Mouse (Mus musculus) yolk sac, embryonic 10.5 days (tissue): Measurements from ENCODE around the gene Rps16.

Experiments
- DNase-seq: peaks from one replicate; pipeline ENCODE4 v3.0.0-alpha.2; 2017; ENCODE audit warnings: low spot score

Gene Rps16

DNA sequence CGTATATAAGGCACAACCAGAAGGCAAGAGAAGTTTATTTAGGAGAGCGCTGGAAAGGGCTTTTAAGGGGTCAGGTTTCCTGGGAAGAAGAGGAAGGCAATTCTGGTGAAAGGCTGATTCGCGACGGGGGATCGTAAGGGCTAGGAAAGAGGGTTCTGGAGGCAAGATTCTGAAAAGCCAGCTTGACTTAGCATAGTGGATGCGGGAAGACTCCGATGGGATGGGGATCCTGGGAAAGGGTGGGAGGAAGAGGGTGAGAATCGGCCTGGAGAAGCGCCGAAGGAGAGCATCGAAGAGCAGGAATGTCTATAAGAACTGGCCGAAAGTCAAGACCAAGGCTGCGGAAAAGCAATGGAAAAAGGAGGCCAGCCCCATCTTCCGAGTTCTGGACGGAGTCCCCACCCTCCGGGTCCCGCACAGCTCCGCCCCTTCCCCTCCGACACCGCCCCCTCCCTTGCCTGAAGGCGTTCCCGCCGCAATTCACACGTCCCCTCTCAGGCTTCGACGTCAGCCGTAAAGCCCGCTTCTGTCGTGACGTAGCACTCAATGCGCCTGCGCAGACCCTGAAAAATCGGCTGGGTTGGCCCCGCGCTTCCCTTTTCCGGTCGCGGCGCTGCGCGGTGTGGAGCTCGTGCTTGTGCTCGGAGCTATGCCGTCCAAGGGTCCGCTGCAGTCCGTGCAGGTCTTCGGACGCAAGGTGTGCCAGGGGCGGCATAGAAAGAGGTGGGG is at the start of gene Rps16:
TSS of gene Rps16 (plus strand) at position 498 of the 729 bp plus-strand sequence.
- DNase-seq: peak; percentile 98

DNA sequence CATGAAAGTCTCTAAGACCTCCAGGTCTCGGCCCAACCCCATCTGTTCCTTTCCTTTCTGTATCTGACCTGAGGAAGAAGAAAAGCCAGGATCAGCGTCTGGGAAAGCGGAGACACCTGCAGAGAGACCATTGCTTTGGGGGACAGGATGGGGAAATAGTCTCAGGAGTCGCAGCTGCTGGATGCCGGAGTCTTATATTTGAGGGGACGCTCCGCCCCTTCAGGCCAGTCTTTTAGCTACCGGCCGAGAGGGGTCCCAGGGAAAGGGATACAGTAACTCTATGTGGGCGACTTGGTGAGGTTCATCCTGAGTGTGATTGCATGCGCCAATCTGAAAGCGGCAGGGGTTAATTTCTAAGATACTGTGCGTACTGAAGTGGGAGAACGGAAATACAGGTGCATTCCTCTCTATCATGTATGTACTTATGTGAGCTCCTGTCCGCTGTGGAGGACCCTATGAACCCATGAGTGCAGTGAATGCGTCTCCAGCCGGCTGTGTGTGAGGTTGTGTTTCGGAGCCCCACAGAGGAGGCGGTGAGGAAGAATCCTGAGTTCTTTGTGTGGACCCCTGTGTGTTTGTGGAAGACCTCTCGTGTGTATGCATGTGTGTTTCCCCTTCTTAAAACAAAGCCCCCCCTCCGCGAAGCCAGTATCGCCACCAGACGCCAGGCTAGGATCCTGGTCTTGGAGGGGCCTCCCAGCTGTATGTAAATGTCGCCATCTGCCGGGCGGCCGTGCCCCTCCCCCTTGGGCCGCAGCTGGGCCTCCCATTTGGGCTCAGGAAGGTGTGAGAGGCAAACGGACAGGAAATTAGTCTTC is 48.6 kb upstream of the Rps16 start, which contains the start of gene Dll3:
TSS of gene Dll3 (minus strand) at position 623 of the 818 bp plus-strand sequence.
- peak; percentile 51 for DNase-seq

DNA sequence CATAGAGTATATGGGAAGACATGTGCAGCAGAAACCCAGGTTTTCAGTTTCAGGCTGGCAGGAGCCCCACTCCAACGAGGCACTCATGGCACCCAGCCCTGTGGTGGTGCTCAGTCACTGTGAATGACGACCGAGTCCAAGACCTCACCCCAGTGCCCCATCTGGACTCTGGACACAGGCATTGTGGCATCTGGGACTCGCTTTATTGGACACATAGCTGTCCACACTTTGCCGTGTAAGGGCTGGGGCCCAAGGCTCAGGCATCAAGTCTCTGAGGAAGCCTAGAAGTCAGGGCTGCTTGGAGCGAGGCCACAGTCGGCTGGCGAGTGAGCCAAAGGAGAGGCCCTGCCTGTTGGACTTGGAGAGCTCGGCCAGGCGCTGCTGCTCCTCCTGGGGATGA is 44.8 kb upstream of the Rps16 start:
- DNase-seq: no peak

DNA sequence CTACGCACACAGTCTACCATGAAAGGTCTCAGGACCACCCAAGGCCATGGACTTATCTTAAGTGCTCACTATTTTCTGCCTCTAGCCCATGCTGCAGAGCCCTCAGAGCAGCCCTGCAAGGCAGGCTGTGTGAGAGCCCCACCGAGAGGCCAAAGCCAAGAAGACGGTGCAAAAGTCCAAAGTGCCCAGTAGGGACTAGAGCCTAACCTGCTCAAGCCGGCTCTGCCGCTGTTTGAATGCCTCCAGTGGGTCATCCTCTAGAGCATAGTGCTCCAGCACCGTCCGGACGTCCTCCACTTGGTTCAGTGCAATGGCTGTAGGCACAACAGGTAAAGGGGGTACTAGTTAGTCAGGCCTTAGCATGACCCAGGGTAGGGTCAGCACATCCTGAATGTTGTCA is 44.2 kb upstream of the Rps16 start:
- DNase-seq: no peak

DNA sequence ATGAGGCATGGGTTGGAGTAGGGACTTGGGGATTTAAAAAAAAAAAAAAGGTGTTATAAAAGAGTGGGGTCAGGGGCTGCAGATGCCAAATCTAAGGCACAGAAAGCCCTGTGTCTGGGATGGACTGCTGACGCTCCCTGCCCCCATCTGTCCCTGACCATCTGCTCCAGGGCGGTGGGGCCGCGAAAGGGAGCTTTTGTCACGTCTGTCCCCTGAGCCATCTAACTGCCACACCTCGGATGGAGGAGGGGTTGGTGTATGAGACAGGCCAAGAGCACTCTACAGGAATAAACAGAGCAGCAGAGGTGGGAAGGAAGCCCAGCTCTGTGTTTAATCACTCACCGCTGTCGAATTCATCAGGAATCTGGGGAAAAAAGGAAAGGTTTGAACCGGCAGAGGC is 40.7 kb upstream of the Rps16 start:
- DNase-seq: no peak

DNA sequence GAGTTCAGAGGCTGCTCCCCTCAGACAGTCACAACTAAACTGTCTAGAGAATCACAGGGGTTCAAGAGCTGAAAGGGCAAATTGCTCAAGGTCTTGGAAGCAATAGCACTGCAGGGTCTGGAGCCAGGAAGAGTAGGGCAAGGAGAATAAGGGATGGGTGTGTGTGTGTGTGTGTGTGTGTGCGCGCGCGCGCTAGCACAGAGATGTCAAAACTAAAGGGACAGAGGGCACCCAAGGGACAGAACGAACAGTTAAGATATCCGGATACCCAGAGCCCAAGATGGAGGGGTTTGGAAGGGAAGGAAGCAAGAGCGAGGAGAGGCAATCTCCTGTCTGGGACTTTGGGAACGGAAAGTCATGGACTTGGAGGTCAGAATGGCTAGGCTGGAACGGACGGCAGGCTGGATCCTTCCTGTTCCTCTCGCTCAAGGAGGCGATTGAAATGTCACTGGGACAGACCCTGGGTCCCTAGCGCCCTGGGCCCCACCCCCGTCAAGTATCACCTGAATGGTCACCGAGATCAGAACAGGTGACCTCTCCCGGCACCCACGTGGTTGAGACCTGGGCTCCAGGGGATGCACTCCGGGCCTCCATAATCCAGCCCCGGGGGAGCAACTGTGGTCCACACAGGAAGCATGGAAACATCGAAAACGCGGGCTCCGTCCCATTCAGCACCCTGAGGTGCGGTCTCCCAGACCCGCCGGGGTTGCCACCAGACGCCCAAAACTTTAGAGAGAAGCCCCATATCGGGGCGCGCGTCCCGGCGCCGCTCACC is 39.1 kb upstream of the Rps16 start:
- DNase-seq: peak; percentile 24

GRCm38 (mm10) chr7:28311926-28312543 is 38.4 kb upstream of the Rps16 start, which contains the start of gene Timm50:
Gene Timm50 (minus strand): TSS chr7:28312072.
- DNase-seq: peak; percentile 97

- no peak for DNase-seq
Observed at GRCm38 (mm10) chr7:28318036-28318435, 32.4 kb upstream of the Rps16 start.

DNA sequence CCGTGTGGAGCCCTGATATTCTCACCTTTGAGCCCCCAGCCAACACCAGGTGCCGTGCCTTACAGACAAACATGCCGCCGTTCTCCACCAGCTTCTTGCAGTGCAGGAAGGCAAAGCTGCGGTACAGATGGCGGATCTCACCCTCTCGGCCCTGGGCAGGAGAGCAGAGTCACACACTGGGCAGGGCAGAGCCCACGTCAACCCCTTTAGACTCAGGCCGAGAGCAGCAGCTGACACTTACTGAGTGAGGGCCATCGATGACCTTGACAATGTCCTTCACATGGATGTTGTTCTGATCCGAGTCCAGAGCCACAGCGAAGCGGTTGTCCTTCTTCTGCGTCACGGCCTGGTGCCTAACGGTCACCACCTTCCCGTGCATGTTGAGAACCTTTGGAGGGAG is 31.7 kb upstream of the Rps16 start:
- no peak for DNase-seq

DNA sequence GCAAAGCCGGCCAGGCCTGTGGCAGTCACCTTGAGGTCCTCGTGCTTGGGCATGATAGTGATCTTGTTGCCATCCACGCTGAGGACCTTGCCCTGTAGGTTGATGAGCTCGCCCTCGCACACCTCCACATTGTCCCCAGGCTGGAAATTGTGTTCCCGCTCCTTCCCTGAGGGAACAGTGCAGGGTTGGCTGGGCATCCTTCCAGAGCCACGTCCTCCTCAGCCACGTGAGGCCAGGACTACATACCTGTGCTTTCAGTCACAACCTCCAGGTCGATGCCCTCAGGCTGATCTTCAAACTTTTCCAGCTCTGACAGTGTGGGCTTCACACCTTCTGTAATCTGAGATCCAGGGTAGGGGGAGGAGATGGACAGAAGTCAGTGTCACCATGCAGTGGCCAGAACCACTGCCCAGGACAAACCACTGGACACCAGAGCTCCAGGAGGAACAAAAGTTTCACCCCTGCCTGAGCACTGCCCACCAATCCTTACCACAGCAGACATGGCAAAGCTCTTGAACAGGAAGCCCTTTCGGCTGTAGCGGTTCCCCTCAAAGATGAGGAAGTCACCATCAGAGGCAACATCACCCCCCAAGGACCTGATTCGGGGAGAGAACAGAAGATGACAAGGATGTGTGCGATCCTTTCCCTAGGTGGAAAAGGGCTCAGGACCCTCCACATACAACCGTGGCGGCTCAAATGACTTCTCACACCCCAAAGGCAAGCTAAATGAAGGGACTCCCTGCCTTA is 28.3 kb upstream of the Rps16 start:
- no peak for DNase-seq

DNA sequence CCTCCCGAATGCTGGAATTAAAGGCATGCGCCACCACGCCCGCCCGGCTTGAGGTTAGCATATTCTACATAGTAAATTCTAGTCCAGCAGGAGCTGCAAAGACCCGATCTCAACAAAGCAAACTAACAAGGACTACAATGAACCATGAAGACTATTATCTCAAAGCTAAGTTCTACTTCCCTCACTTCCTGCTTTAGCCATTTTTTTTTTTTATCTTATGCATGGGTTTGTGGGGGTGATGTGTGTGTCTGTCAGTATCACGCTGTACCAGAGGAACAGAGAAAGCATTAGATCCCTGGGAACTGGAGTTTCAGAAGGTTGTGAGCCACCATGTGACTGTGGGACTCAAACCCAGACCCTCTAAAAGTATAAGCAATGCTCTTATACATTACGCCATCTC is 25.2 kb upstream of the Rps16 start:
- no peak for DNase-seq

- no peak for DNase-seq
Observed at GRCm38 (mm10) chr7:28326457-28326856, 24.0 kb upstream of the Rps16 start.

DNA sequence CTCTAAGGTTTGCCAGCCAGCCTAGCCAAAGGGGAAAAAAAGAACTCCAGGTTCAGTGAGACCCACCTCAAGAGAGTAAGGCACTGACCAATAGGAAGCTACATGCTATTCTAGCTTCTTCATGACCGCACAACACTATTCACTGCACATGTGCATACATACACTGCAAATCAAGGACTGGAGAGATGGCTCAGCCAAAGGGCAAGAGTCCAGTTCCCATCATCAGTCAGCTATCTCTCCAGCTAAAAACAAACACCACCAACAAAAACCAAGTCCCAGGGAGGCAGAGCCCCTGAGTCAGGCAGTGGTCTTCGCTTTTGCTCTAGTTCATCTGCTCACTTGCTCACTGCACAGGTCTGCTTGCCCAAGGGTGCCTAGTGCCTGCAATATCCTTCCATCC is 22.2 kb upstream of the Rps16 start:
- DNase-seq: peak; percentile 64

GRCm38 (mm10) chr7:28334534-28334933 is 15.9 kb upstream of the Rps16 start:
- DNase-seq: no peak

- DNase-seq: no peak
Observed at GRCm38 (mm10) chr7:28335471-28335870, 15.0 kb upstream of the Rps16 start.

GRCm38 (mm10) chr7:28338108-28338998 is 12.1 kb upstream of the Rps16 start, which contains the start of gene Supt5:
Gene Supt5 (minus strand): TSS chr7:28338746.
- DNase-seq: peak; percentile 97

DNA sequence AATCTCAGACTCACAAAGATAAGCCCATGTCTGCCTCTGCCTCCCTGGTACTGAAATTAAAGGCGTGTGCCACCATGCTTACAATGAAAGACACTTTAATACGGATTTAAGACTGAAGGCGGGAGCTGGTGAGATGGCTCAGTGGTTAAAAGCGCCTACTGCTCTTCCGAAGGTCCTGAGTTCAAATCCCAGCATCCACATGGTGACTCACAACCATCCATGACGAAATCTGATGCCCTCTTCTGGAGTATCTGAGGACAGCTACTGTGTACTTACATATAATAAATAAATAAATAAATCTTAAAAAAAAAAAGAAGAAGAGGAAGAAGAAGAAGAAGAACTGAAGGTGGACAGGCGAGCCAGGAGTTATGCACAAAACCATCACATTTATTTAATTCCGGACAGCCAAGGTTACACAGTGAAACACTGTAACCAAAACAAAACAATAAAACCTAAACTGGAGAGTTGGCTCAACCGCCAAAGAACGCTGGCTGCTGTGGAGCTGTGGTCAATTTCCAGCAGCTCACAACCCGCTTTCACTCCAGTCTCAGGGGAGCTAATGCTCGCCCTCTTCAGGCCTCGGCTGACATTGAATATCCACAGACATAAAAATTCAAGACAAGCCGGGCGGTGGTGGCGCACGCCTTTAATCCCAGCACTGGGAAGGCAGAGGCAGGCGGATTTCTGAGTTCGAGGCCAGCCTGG is 11.1 kb upstream of the Rps16 start:
- DNase-seq: peak; percentile 35

DNA sequence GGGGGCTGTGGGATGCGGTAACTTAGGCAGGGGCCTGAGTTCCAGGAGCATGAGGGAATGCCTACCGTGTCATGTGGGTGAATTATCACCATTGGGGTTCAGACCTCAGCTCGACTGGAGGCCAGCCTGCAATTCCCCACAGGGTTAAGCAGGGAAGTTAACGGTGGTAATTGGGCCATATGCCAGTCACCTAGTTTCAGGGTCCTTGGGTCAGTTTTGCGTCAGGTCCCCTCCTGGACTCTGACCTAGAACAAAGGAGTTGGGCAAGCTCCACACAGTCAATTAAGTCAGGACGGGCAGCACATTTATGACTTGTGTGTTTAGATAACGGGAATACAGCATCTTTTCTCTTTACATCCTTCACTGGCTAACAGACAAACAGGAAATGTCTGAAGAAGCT is 9.1 kb upstream of the Rps16 start:
- DNase-seq: no peak

GRCm38 (mm10) chr7:28344637-28345036 is 5.8 kb upstream of the Rps16 start:
- DNase-seq: peak; percentile 51

GRCm38 (mm10) chr7:28347746-28348145 is 2.7 kb upstream of the Rps16 start:
- DNase-seq: no peak
